19 mouse cellular contexts compared by ENCODE assay signal in the genomic region with DNA sequence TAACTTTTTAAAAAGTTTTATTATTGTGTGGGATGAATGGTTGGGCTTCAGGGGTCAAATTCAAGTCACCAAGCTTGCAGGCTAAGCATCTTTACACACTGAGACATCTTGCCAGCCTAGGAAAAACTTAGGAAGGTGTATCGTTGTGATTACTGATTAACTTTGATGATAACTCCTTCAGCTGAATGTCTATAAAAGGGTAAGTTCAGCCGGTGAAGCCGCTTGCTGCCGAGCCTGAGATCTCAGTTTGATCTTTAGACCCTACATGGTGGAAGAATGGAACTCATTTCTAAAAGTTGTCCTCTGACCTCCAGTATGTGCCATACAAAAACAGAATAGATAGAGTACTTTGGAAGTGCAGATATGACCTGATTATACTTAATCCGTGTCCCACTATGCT. TPM values are rescaled to one million over a fixed set of nuclear protein-coding genes. Genes with fewer than 3 reads are reported as not detected.
A peak's percentile ranks its signal among the peaks of the same experiment; 100 is the strongest.
DNase-seq lines count a peak whose midpoint lies in the region; ATAC-seq and TF ChIP-seq lines count a peak whose summit lies in the region.
"Had no signal": no experiment of that assay in that cellular context is flagged by ENCODE, and none has a peak within 500 bp of the region (broad histone marks: within the 10 kb centered on the region; RNA-seq: fewer than 3 reads in every experiment).

No protein-coding gene starts in this region.

- no peak overlapping the region for H3K4me2 ChIP-seq in kidney, embryonic 16.5 days (replicated peaks; ENCODE audit: low read depth, low read length)
- H3K4me2 ChIP-seq in intestine, embryonic 15.5 days (replicated peaks) = no peak overlapping the region
- H3K4me2 ChIP-seq in intestine, postnatal 0 days (replicated peaks; ENCODE audit: low read depth) = no peak overlapping the region
- H3K4me2 ChIP-seq: embryonic facial prominence, embryonic 12.5 days; forebrain, embryonic 15.5 days; hindbrain, embryonic 12.5 days had no signal

- no peak for ATAC-seq in kidney, embryonic 16.5 days (ENCODE audit: low FRiP score, low TSS enrichment)
- peak; percentile 93 for ATAC-seq in intestine, embryonic 15.5 days
- ATAC-seq in intestine, postnatal 0 days = peak; percentile 83
- ATAC-seq: forebrain, embryonic 15.5 days had no signal

- WGBS in kidney, embryonic 16.5 days = 67% methylated on average over 5 of the region's 5 CpGs
- 56% methylated on average over 5 of the region's 5 CpGs for WGBS in intestine, embryonic 15.5 days
- WGBS in intestine, postnatal 0 days = 44% methylated on average over 5 of the region's 5 CpGs

- H3K4me1 ChIP-seq in kidney, embryonic 16.5 days (ENCODE audit: insufficient read depth, low read length) = peaks cover 8% of the 10 kb centered on the region; the same call in 1 of the 2 replicates
- H3K4me1 ChIP-seq in intestine, embryonic 15.5 days (replicated peaks) = 0 out of 2 replicates have a peak, but pooled peaks cover 4% of the 10 kb centered on the region
- no peaks in the 10 kb centered on the region for H3K4me1 ChIP-seq in intestine, postnatal 0 days (replicated peaks; ENCODE audit: control insufficient read depth, insufficient read depth, low read length)
- H3K4me1 ChIP-seq: embryonic facial prominence, embryonic 12.5 days; heart, embryonic 10.5 days; hindbrain, embryonic 12.5 days had no signal

- H3K27me3 ChIP-seq in kidney, embryonic 16.5 days (ENCODE audit: insufficient read depth, low read length) = no peaks in the 10 kb centered on the region
- H3K27me3 ChIP-seq in intestine, embryonic 15.5 days (replicated peaks) = no peaks in the 10 kb centered on the region
- H3K27me3 ChIP-seq in intestine, postnatal 0 days (replicated peaks; ENCODE audit: control insufficient read depth, insufficient read depth, low read length) = no peaks in the 10 kb centered on the region
- H3K27me3 ChIP-seq: embryonic facial prominence, embryonic 12.5 days; forebrain, embryonic 15.5 days; hindbrain, embryonic 12.5 days had no signal

- DNase-seq in kidney, adult 8-10 months = peak; percentile 71 to 78
- peak; percentile 34 to 71 for DNase-seq in kidney, postnatal 36 days
- DNase-seq in MN1 (ENCODE audit: low spot score) = no peak
- no peak for DNase-seq in gastrocnemius, adult 18-20 months (ENCODE audit: low spot score)
- DNase-seq: adrenal gland, adult 8-10 months; cerebellum, adult 11 months; cerebellum, adult 8-10 months; cerebellum, postnatal 25 days; gastrocnemius, postnatal 10 days; heart, adult 18-20 months; heart, postnatal 10 days; heart, postnatal 4 days had no signal

- TF ChIP-seq CTCF in intestine, postnatal 0 days (IDR thresholded peaks at IDR 0.05; ENCODE audit: low read depth) = no peak

- no peak overlapping the region for H3K27ac ChIP-seq in kidney, embryonic 16.5 days (ENCODE audit: low read length)
- H3K27ac ChIP-seq in intestine, embryonic 15.5 days = no peak overlapping the region
- no peak overlapping the region for H3K27ac ChIP-seq in intestine, postnatal 0 days (ENCODE audit: low read depth, low read length)
- H3K27ac ChIP-seq: embryonic facial prominence, embryonic 12.5 days; forebrain, embryonic 15.5 days; heart, embryonic 10.5 days; hindbrain, embryonic 12.5 days had no signal

- no peaks in the 10 kb centered on the region for H3K9me3 ChIP-seq in kidney, embryonic 16.5 days (ENCODE audit: low read length)
- no peaks in the 10 kb centered on the region for H3K9me3 ChIP-seq in intestine, embryonic 15.5 days
- no peaks in the 10 kb centered on the region for H3K9me3 ChIP-seq in intestine, postnatal 0 days (ENCODE audit: control insufficient read depth)
- H3K9me3 ChIP-seq: embryonic facial prominence, embryonic 12.5 days; forebrain, embryonic 15.5 days; heart, embryonic 10.5 days; hindbrain, embryonic 12.5 days had no signal

- H3K36me3 ChIP-seq in kidney, embryonic 16.5 days (ENCODE audit: insufficient read depth, low read length) = peaks cover 19% of the 10 kb centered on the region
- peaks cover 4% of the 10 kb centered on the region; the same call in 1 of the 2 replicates for H3K36me3 ChIP-seq in intestine, embryonic 15.5 days
- H3K36me3 ChIP-seq in intestine, postnatal 0 days (ENCODE audit: control insufficient read depth, insufficient read depth) = peaks cover 11% of the 10 kb centered on the region; the same call in 1 of the 2 replicates

- H3K9ac ChIP-seq in kidney, embryonic 16.5 days (replicated peaks; ENCODE audit: low read length) = no peak overlapping the region
- no peak overlapping the region for H3K9ac ChIP-seq in intestine, embryonic 15.5 days
- no peak overlapping the region for H3K9ac ChIP-seq in intestine, postnatal 0 days (ENCODE audit: low read depth, low read length)
- H3K9ac ChIP-seq: embryonic facial prominence, embryonic 12.5 days; forebrain, embryonic 15.5 days; hindbrain, embryonic 12.5 days had no signal

- no peak overlapping the region for H3K4me3 ChIP-seq in kidney, embryonic 16.5 days (ENCODE audit: low read length)
- H3K4me3 ChIP-seq in intestine, embryonic 15.5 days (replicated peaks) = no peak overlapping the region
- no peak overlapping the region for H3K4me3 ChIP-seq in intestine, postnatal 0 days (ENCODE audit: low read depth, low read length)
- H3K4me3 ChIP-seq: embryonic facial prominence, embryonic 12.5 days; forebrain, embryonic 15.5 days; heart, embryonic 10.5 days; hindbrain, embryonic 12.5 days had no signal

RNA-seq across cellular contexts. Expression of gene Picalm, which starts 30.6 kb away (rescaled TPM):
- 34.7 and 39.9 TPM in 2 replicates for polyA plus RNA-seq in kidney, embryonic 16.5 days (2015; fragmentation: Nextera tagmentation; extraction: Ambion mirVana)
- polyA plus RNA-seq in intestine, embryonic 15.5 days (2015; fragmentation: Nextera tagmentation; extraction: Ambion mirVana) = 30.8 and 33.3 TPM in 2 replicates
- polyA plus RNA-seq in intestine, postnatal 0 days (2015; fragmentation: Nextera tagmentation; extraction: Ambion mirVana) = 36.6 and 41.7 TPM in 2 replicates
- total RNA-seq in gastrocnemius, adult 18-20 months (2021) = 10 to 100 TPM; 72.1 to 94.6 TPM

Comparison
In these comparisons a context has a peak if more than half of its experiments do, and no peak if none do; other contexts are left out.
1. DNase-seq: peak in kidney, adult 8-10 months (2 of 2) and kidney, postnatal 36 days (2 of 2); none in MN1 (single experiment) and gastrocnemius, adult 18-20 months (single experiment).